Mouse (Mus musculus) stomach, embryonic 16.5 days (tissue): ENCODE data around the gene Adgrl3. TPM values are rescaled to one million over a fixed set of nuclear protein-coding genes. Genes with fewer than 3 reads are reported as not detected.

ENCODE experiments used
- ATAC-seq: fragments of 200-750 bp; cut with Nextera tagmentation; 2 replicates; pipeline ENCODE4 v1.8.0; 2017; ENCODE audit warnings: moderate number of reproducible peaks, moderate TSS enrichment; ENCODE audit not compliant: insufficient read depth, low FRiP score
- H3K27ac ChIP-seq: fragments of 300-500 bp; sonication (generic); 2 replicates; pipeline ENCODE4 v1.5.1; 2014; ENCODE audit warnings: low read length
- H3K27me3 ChIP-seq: fragments of 300-500 bp; sonication (generic); 2 replicates; pipeline ENCODE4 v1.6.1; 2014; ENCODE audit warnings: low read length, control low read depth, mixed read lengths; ENCODE audit not compliant: control insufficient read depth, insufficient read depth
- H3K36me3 ChIP-seq: fragments of 300-500 bp; sonication (generic); 2 replicates; pipeline ENCODE4 v1.6.1; 2014; ENCODE audit warnings: low read length; ENCODE audit not compliant: control insufficient read depth, insufficient read depth
- H3K4me1 ChIP-seq: fragments of 300-500 bp; sonication (generic); 2 replicates; pipeline ENCODE4 v1.6.1; 2014; ENCODE audit warnings: low read length, control low read depth, mixed read lengths; ENCODE audit not compliant: control insufficient read depth, insufficient read depth
- H3K4me2 ChIP-seq: fragments of 300-500 bp; sonication (generic); 2 replicates; pipeline ENCODE4 v1.6.1; 2014; ENCODE audit warnings: low read depth, low read length, mixed read lengths
- H3K4me3 ChIP-seq: fragments of 300-500 bp; sonication (generic); replicated peaks from 2 replicates; pipeline ENCODE4 v1.5.1; 2014; ENCODE audit warnings: mild to moderate bottlenecking, low read length
- H3K9ac ChIP-seq: fragments of 300-500 bp; sonication (generic); 2 replicates; pipeline ENCODE4 v1.6.1; 2014; ENCODE audit warnings: low read length
- H3K9me3 ChIP-seq: fragments of 300-500 bp; sonication (generic); replicated peaks from 2 replicates; pipeline ENCODE4 v1.6.1; 2016; ENCODE audit warnings: low read length, control low read depth; ENCODE audit not compliant: control insufficient read depth
- WGBS: fragments of 180-500 bp; shearing (Covaris S2); extraction: QIAGEN DNeasy Blood & Tissue Kit; methylation state at CpG from one replicate; pipeline ENCODE4 v1.1.7; 2014; 5-methylcytosine and 5-hydroxymethylcytosine counted together
- polyA plus RNA-seq: library from polyadenylated mRNA; unstranded; fragments of >200 nt; fragmentation: Nextera tagmentation; extraction: Ambion mirVana; gene quantifications from 2 replicates; pipeline ENCODE4 v1.2.1, GENCODE M21; 2015

The Adgrl3 gene
- polyA plus RNA-seq, 1 experiment from 2014 or later: 17.0 TPM

- no peak for ATAC-seq
These were observed 307.0 kb downstream of the Adgrl3 start for GRCm38 (mm10) chr5:81326916-81327315.

DNA sequence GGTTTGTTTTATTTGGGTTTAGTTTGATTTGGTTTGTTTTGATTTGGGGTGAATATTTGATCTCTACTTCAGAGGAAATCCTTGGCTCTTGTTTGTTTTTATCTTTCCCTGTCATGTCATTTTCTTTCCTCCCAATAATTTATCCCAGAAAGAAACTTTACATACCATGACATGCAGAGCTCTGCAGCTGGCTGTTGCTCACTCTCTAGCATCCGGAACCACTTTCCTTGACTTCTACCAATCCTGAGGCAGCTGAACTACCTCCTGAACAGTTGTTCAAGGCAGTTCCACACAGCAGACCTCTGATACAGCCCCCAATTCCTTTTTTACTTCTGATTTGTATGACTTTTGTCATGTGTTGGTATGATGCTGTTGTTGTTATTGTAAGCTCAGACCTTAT is 307.5 kb downstream of the Adgrl3 start:
- Histone ChIP-seq H3K27ac (no peak overlapping the region), H3K4me3 (no peak overlapping the region), H3K9me3 (no peaks in the 10 kb centered on the region), H3K4me1 (no peaks in the 10 kb centered on the region), H3K27me3 (no peaks in the 10 kb centered on the region), H3K4me2 (no peak overlapping the region), H3K9ac (no peak overlapping the region), H3K36me3 (no peaks in the 10 kb centered on the region)
- 73% methylated on average over 1 of the region's 1 CpGs for WGBS
- ATAC-seq: no peak

More at GRCm38 (mm10) chr5:81326916-81327315, 307.0 kb downstream of the Adgrl3 start:
- H3K27ac ChIP-seq: no peak overlapping the region
- 78% methylated on average over 4 of the region's 4 CpGs for WGBS
- H3K4me1 ChIP-seq: no peaks in the 10 kb centered on the region
- no peaks in the 10 kb centered on the region for H3K36me3 ChIP-seq
- H3K4me2 ChIP-seq: no peak overlapping the region
- H3K9ac ChIP-seq: no peak overlapping the region
- no peaks in the 10 kb centered on the region for H3K27me3 ChIP-seq
- no peaks in the 10 kb centered on the region for H3K9me3 ChIP-seq
- no peak overlapping the region for H3K4me3 ChIP-seq

- no peaks in the 10 kb centered on the region for H3K4me1 ChIP-seq
- no peaks in the 10 kb centered on the region for H3K36me3 ChIP-seq
- no peak overlapping the region; the same call in 1 of the 2 replicates for H3K9ac ChIP-seq
- no peak overlapping the region for H3K4me3 ChIP-seq
- H3K27ac ChIP-seq: no peak overlapping the region
- no peaks in the 10 kb centered on the region for H3K27me3 ChIP-seq
- H3K4me2 ChIP-seq: no peak overlapping the region
- H3K9me3 ChIP-seq: no peaks in the 10 kb centered on the region
- ATAC-seq: no peak
- 30% methylated on average over 18 of the region's 18 CpGs for WGBS
These were observed 309.6 kb downstream of the Adgrl3 start for GRCm38 (mm10) chr5:81329571-81329971.

- 60% methylated on average over 1 of the region's 1 CpGs for WGBS
- H3K27me3 ChIP-seq: no peaks in the 10 kb centered on the region
- no peak overlapping the region for H3K9ac ChIP-seq
- no peak overlapping the region for H3K27ac ChIP-seq
- no peaks in the 10 kb centered on the region for H3K9me3 ChIP-seq
- ATAC-seq: no peak
- H3K4me1 ChIP-seq: no peaks in the 10 kb centered on the region
- H3K36me3 ChIP-seq: no peaks in the 10 kb centered on the region
- H3K4me2 ChIP-seq: no peak overlapping the region
- no peak overlapping the region for H3K4me3 ChIP-seq
These were observed 324.4 kb downstream of the Adgrl3 start for GRCm38 (mm10) chr5:81344330-81344729.

- Histone ChIP-seq H3K36me3 (no peaks in the 10 kb centered on the region), H3K4me3 (no peak overlapping the region), H3K9me3 (no peaks in the 10 kb centered on the region), H3K27me3 (no peaks in the 10 kb centered on the region), H3K27ac (no peak overlapping the region), H3K9ac (no peak overlapping the region), H3K4me2 (no peak overlapping the region), H3K4me1 (no peaks in the 10 kb centered on the region)
- 47% methylated on average over 3 of the region's 3 CpGs for WGBS
- no peak for ATAC-seq
These were observed 325.1 kb downstream of the Adgrl3 start for GRCm38 (mm10) chr5:81345096-81345435.

DNA sequence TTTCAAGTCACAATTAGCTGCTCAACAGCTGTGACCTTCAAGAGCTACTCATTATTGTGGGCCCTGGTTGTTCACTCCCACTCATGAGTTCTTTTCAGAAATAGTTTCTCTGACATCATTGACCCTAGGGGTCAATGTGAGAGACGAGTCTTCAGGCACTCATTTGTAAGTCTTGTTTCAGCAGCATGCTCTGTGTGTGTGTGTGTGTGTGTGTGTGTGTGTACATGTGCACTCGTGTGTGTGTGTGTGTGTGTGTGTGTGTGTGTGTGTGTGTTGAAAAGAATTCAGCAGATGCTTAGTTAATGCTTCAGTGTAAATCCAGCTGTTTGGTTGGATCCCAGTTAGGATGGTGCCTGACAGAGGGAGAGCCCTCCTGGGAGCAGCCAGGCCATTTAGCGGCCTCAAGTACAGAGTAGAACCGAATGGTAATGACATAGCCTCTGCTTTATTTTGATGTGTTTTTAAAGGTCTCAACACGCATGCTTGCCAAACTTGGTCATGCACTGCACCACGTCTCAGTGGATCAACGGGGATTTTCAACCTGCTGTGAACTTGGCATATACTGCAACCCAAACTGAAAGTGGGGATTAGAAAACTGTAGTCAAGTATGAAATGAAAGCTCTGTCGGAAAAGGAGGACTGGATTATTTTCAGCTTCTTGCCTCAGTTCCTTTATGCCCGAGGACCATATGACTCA is 325.6 kb downstream of the Adgrl3 start:
- no peak overlapping the region for H3K27ac ChIP-seq
- H3K9me3 ChIP-seq: no peaks in the 10 kb centered on the region
- no peaks in the 10 kb centered on the region for H3K27me3 ChIP-seq
- H3K4me2 ChIP-seq: no peak overlapping the region
- no peaks in the 10 kb centered on the region for H3K4me1 ChIP-seq
- H3K4me3 ChIP-seq: no peak overlapping the region
- no peak for ATAC-seq
- H3K36me3 ChIP-seq: no peaks in the 10 kb centered on the region
- 53% methylated on average over 9 of the region's 9 CpGs for WGBS
- H3K9ac ChIP-seq: no peak overlapping the region

DNA sequence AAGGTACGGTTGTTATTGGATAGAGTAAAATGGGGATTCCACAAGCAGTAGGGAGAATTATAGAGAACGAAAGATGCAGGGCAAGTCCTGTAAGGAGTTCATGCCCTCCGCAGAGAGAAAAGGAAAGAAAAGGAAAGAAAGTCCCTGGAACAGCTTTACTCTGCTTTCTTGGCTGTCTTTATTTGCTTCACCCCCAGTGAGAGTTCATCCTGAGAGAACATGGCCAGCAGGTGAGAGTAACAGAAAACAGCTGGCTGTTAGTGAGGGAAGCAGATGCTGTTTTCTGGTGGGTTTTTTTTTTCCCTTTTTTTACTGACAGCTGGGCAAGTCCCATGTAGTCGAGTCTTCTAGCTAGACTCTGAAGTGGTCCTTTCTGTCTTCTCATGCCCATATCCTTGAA is 327.6 kb downstream of the Adgrl3 start:
- no peaks in the 10 kb centered on the region for H3K4me1 ChIP-seq
- WGBS: 65% methylated on average over 4 of the region's 4 CpGs
- H3K27ac ChIP-seq: no peak overlapping the region
- H3K4me2 ChIP-seq: no peak overlapping the region
- no peaks in the 10 kb centered on the region for H3K36me3 ChIP-seq
- no peak overlapping the region for H3K9ac ChIP-seq
- ATAC-seq: no peak
- H3K27me3 ChIP-seq: no peaks in the 10 kb centered on the region
- H3K4me3 ChIP-seq: no peak overlapping the region
- no peaks in the 10 kb centered on the region for H3K9me3 ChIP-seq

- Histone ChIP-seq H3K4me1 (no peaks in the 10 kb centered on the region), H3K4me3 (no peak overlapping the region), H3K27ac (no peak overlapping the region), H3K36me3 (no peaks in the 10 kb centered on the region), H3K9me3 (no peaks in the 10 kb centered on the region), H3K4me2 (no peak overlapping the region), H3K9ac (no peak overlapping the region), H3K27me3 (no peaks in the 10 kb centered on the region)
- ATAC-seq: no peak
- WGBS: 77% methylated on average over 2 of the region's 2 CpGs
These were observed 339.6 kb downstream of the Adgrl3 start for GRCm38 (mm10) chr5:81359560-81359959.

DNA sequence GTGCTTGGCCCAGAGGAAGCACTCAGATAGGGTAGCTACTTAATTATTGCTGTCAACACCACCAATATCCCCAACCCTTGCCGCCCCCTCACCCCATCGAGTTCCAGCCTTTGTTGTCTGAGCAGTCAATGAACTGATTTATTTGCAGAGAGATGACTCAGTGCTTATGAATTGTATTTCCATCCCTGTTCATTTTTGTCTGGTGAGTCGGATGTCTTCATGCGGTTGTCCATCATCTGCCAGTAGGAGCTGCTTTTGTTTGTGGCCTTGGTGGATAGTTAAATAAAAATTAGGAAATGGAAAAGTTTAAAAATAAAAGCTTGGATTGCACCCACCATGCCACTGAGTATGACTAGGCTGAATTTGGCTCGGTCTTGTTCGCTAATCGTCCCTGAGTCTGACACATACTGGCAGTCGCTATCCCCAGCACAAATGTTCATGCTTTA is 344.3 kb downstream of the Adgrl3 start:
- no peaks in the 10 kb centered on the region for H3K9me3 ChIP-seq
- no peaks in the 10 kb centered on the region for H3K4me1 ChIP-seq
- no peaks in the 10 kb centered on the region for H3K27me3 ChIP-seq
- no peak overlapping the region for H3K9ac ChIP-seq
- H3K4me3 ChIP-seq: no peak overlapping the region
- no peak overlapping the region for H3K4me2 ChIP-seq
- 73% methylated on average over 8 of the region's 8 CpGs for WGBS
- no peaks in the 10 kb centered on the region for H3K36me3 ChIP-seq
- no peak for ATAC-seq
- no peak overlapping the region for H3K27ac ChIP-seq
